Mouse (Mus musculus) MEL (cell line): ENCODE measurements around the gene Med7. TPM values are rescaled to one million over a fixed set of nuclear protein-coding genes. Genes with fewer than 3 reads are reported as not detected.

ENCODE experiments used
- DNase-seq: peaks from one replicate; pipeline ENCODE4 v3.0.0; 2011; ENCODE audit warnings: low read depth, low spot score
- H3K27ac ChIP-seq: 2 replicates; pipeline ENCODE4 v1.5.1; 2012; ENCODE audit warnings: low read depth, mild to moderate bottlenecking, control low read depth, low read length, moderate library complexity; ENCODE audit not compliant: control insufficient read depth
- H3K27me3 ChIP-seq, 2 experiments: fragments of 150-350 bp in 1 of 2; sonication (generic) in 1 of 2; 2 replicates each; pipeline ENCODE4 v1.6.1; 2012; ENCODE audit warnings: low read length in 2 of 2, mild to moderate bottlenecking in 2 of 2, improper control_type of control experiment in 1 of 2, moderate library complexity in 1 of 2; ENCODE audit not compliant: insufficient read depth in 2 of 2, control insufficient read depth in 1 of 2
- H3K36me3 ChIP-seq, 2 experiments: 2 replicates each; pipeline ENCODE4 v1.6.1; 2012 to 2014; ENCODE audit warnings: low read length in 2 of 2, improper control_type of control experiment in 1 of 2, inconsistent platforms in 1 of 2, mild to moderate bottlenecking in 1 of 2; ENCODE audit not compliant: insufficient read depth in 2 of 2, control insufficient read depth in 1 of 2
- H3K4me1 ChIP-seq, 2 experiments: fragments of 150-350 bp in 1 of 2; sonication (generic) in 1 of 2; 2 replicates each; pipeline ENCODE4 v1.6.1; 2012; ENCODE audit warnings: low read length in 2 of 2, improper control_type of control experiment in 1 of 2, mild to moderate bottlenecking in 1 of 2; ENCODE audit not compliant: insufficient read depth in 2 of 2, control insufficient read depth in 1 of 2
- H3K4me3 ChIP-seq, 2 experiments: fragments of 150-350 bp in 1 of 2; sonication (generic) in 1 of 2; 2 replicates each; pipeline ENCODE4 v1.5.1; 2012; ENCODE audit warnings: low read depth in 2 of 2, low read length in 2 of 2, mild to moderate bottlenecking in 2 of 2, moderate library complexity in 2 of 2, control low read depth in 1 of 2, improper control_type of control experiment in 1 of 2; ENCODE audit not compliant: control insufficient read depth in 1 of 2, insufficient read depth in 1 of 2
- H3K79me2 ChIP-seq: 2 replicates; pipeline ENCODE4 v1.6.1; 2012; ENCODE audit warnings: mild to moderate bottlenecking, low read length, moderate library complexity; ENCODE audit not compliant: control insufficient read depth, poor library complexity, insufficient read depth
- H3K9ac ChIP-seq: 2 replicates; pipeline ENCODE4 v1.6.1; 2012; ENCODE audit warnings: low read depth, mild to moderate bottlenecking, control low read depth, low read length, moderate library complexity; ENCODE audit not compliant: control insufficient read depth, poor library complexity, severe bottlenecking
- H3K9me3 ChIP-seq: fragments of 150-350 bp; sonication (generic); replicated peaks from 2 replicates; pipeline ENCODE4 v1.6.1; 2012; ENCODE audit warnings: mild to moderate bottlenecking, low read length, improper control_type of control experiment, moderate library complexity; ENCODE audit not compliant: insufficient read depth
- BHLHE40 ChIP-seq: IDR thresholded peaks from 2 replicates; pipeline ENCODE4 v1.6.1; 2012; ENCODE audit warnings: low read depth, mild to moderate bottlenecking, inconsistent platforms, low read length, improper control_type of control experiment, borderline replicate concordance
- CHD2 ChIP-seq: IDR thresholded peaks from 2 replicates; pipeline ENCODE4 v1.6.1; 2011; ENCODE audit warnings: low read length, improper control_type of control experiment
- CTCF ChIP-seq, 3 experiments: IDR thresholded peaks in 2 of 3; conservative IDR thresholded peaks in 1 of 3; 2 replicates each; pipeline ENCODE4 v1.5.1; 2011 to 2012; ENCODE audit warnings: low read length in 3 of 3, low read depth in 2 of 3, mild to moderate bottlenecking in 2 of 3, improper control_type of control experiment in 1 of 3, inconsistent platforms in 1 of 3, mixed read lengths in 1 of 3, moderate library complexity in 1 of 3; ENCODE audit not compliant: control insufficient read depth in 1 of 3, insufficient read depth in 1 of 3, poor library complexity in 1 of 3, severe bottlenecking in 1 of 3
- ELF1 ChIP-seq: IDR thresholded peaks from 2 replicates; pipeline ENCODE4 v1.6.1; 2014; ENCODE audit warnings: low read depth, mild to moderate bottlenecking, inconsistent platforms, low read length, improper control_type of control experiment, moderate library complexity
- EP300 ChIP-seq, 2 experiments: IDR thresholded peaks; 2 replicates each; pipeline ENCODE4 v1.6.1; 2011; ENCODE audit warnings: improper control_type of control experiment in 2 of 2, low read length in 2 of 2, low read depth in 1 of 2, mild to moderate bottlenecking in 1 of 2
- ETS1 ChIP-seq: IDR thresholded peaks from 2 replicates; pipeline ENCODE4 v1.6.1; 2012; ENCODE audit warnings: low read depth, mild to moderate bottlenecking, inconsistent platforms, low read length, improper control_type of control experiment, moderate library complexity
- GABPA ChIP-seq: IDR thresholded peaks from 2 replicates; pipeline ENCODE4 v1.6.1; 2012; ENCODE audit warnings: low read depth, mild to moderate bottlenecking, inconsistent platforms, low read length, improper control_type of control experiment, moderate library complexity
- GATA1 ChIP-seq: IDR thresholded peaks from 2 replicates; pipeline ENCODE4 v1.6.1; 2011; ENCODE audit warnings: low read depth, low read length, improper control_type of control experiment
- HCFC1 ChIP-seq: IDR thresholded peaks from 2 replicates; pipeline ENCODE4 v1.6.1; 2012; ENCODE audit warnings: low read depth, mild to moderate bottlenecking, inconsistent platforms, low read length, improper control_type of control experiment, moderate library complexity
- JUND ChIP-seq: IDR thresholded peaks from 2 replicates; pipeline ENCODE4 v1.6.1; 2011; ENCODE audit warnings: low read depth, mild to moderate bottlenecking, improper control_type of control experiment, low read length
- MAX ChIP-seq: IDR thresholded peaks from 2 replicates; pipeline ENCODE4 v1.6.1; 2011; ENCODE audit warnings: low read length, improper control_type of control experiment
- MAZ ChIP-seq: IDR thresholded peaks from 2 replicates; pipeline ENCODE4 v1.6.1; 2012; ENCODE audit warnings: low read depth, mild to moderate bottlenecking, inconsistent platforms, low read length, improper control_type of control experiment
- MYB ChIP-seq: IDR thresholded peaks from 2 replicates; pipeline ENCODE4 v1.6.1; 2011; ENCODE audit warnings: mild to moderate bottlenecking, low read depth, low read length, improper control_type of control experiment
- POLR2AphosphoS2 ChIP-seq: IDR thresholded peaks from 2 replicates; pipeline ENCODE4 v1.6.1; 2011; ENCODE audit warnings: low read length, improper control_type of control experiment
- POLR2AphosphoS5 ChIP-seq: IDR thresholded peaks from 2 replicates; pipeline ENCODE4 v1.6.1; 2012; ENCODE audit warnings: low read depth, borderline replicate concordance, mild to moderate bottlenecking, inconsistent platforms, low read length, moderate library complexity, mixed read lengths
- RAD21 ChIP-seq: IDR thresholded peaks from 2 replicates; pipeline ENCODE4 v1.6.1; 2011; ENCODE audit warnings: mild to moderate bottlenecking, low read depth, low read length, improper control_type of control experiment
- TAL1 ChIP-seq: IDR thresholded peaks from 2 replicates; pipeline ENCODE4 v1.6.1; 2012; ENCODE audit warnings: mild to moderate bottlenecking, inconsistent platforms, low read length, moderate library complexity, mixed read lengths
- TBP ChIP-seq: IDR thresholded peaks from 2 replicates; pipeline ENCODE4 v1.8.0; 2011; ENCODE audit warnings: low read depth, low read length, improper control_type of control experiment
- TCF12 ChIP-seq: IDR thresholded peaks from 2 replicates; pipeline ENCODE4 v1.6.1; 2014; ENCODE audit warnings: low read depth, mild to moderate bottlenecking, inconsistent platforms, low read length, improper control_type of control experiment, moderate library complexity
- UBTF ChIP-seq: IDR thresholded peaks from 2 replicates; pipeline ENCODE4 v1.6.1; 2012; ENCODE audit warnings: low read depth, mild to moderate bottlenecking, inconsistent platforms, low read length, improper control_type of control experiment, moderate library complexity, borderline replicate concordance; ENCODE audit not compliant: insufficient read depth
- ZC3H11A ChIP-seq: IDR thresholded peaks from 2 replicates; pipeline ENCODE4 v1.6.1; 2012; ENCODE audit warnings: low read depth, mild to moderate bottlenecking, inconsistent platforms, low read length, improper control_type of control experiment
- ZKSCAN1 ChIP-seq: IDR thresholded peaks from 2 replicates; pipeline ENCODE4 v1.6.1; 2012; ENCODE audit warnings: low read depth, mild to moderate bottlenecking, inconsistent platforms, low read length, improper control_type of control experiment, moderate library complexity
- ZMIZ1 ChIP-seq: IDR thresholded peaks from 2 replicates; pipeline ENCODE4 v1.6.1; 2012; ENCODE audit warnings: low read depth, mild to moderate bottlenecking, inconsistent platforms, low read length, improper control_type of control experiment, moderate library complexity
- ZNF384 ChIP-seq: IDR thresholded peaks from 2 replicates; pipeline ENCODE4 v1.6.1; 2012; ENCODE audit warnings: low read depth, mild to moderate bottlenecking, inconsistent platforms, low read length, improper control_type of control experiment
- polyA plus RNA-seq, 2 experiments: library from polyadenylated mRNA; stranded (reverse) in 1 of 2; unstranded in 1 of 2; fragments of >175 nt in 1 of 2; fragments of >200 nt in 1 of 2; gene quantifications; 2 replicates each; pipeline versions ENCODE4 v1.2.1 to v1.2.4; 2012; ENCODE audit warnings: low replicate concordance in 2 of 2, low read depth in 1 of 2; ENCODE audit not compliant: insufficient read length in 2 of 2, insufficient read depth in 1 of 2, missing spikeins in 1 of 2
- total RNA-seq: library from RNA; depleted of rRNA; stranded (reverse); fragments of 300-350 nt; gene quantifications from 2 replicates; pipeline ENCODE4 v1.2.3, GENCODE M21; 2012

The Med7 gene
- total and polyA plus RNA-seq, 3 experiments = 56.5 to 57.8 TPM; not detected in 1

- Histone ChIP-seq H3K27me3 (peaks cover 2 to 3% of the 10 kb centered on the region in 2 experiments; a peak in 3 of 4 replicates), H3K4me1 (no peaks in the 10 kb centered on the region), H3K9ac (no peak overlapping the region), H3K9me3 (no peaks in the 10 kb centered on the region), H3K79me2 (no peaks in the 10 kb centered on the region), H3K27ac (no peak overlapping the region), H3K36me3 (no peaks in the 10 kb centered on the region), H3K4me3 (no peak overlapping the region)
- TF ChIP-seq GABPA = no peak
- no peak for TF ChIP-seq CHD2
- no peak for TF ChIP-seq ELF1
- no peak for TF ChIP-seq ZKSCAN1
- no peak for DNase-seq
These were observed 38.8 kb upstream of the Med7 start for GRCm38 (mm10) chr11:46397900-46398299.

GRCm38 (mm10) chr11:46398473-46398872 lies 38.3 kb upstream of the Med7 start:
- H3K27me3 ChIP-seq = peaks cover 2 to 3% of the 10 kb centered on the region in 2 experiments; a peak in 3 of 4 replicates
- H3K79me2 ChIP-seq = no peaks in the 10 kb centered on the region
- DNase-seq = no peak
- no peaks in the 10 kb centered on the region for H3K36me3 ChIP-seq
- H3K4me1 ChIP-seq = no peaks in the 10 kb centered on the region
- H3K27ac ChIP-seq = no peak overlapping the region
- TF ChIP-seq TBP = no peak
- no peak for TF ChIP-seq POLR2AphosphoS5
- no peak for TF ChIP-seq ZMIZ1
- no peak for TF ChIP-seq ZNF384
- no peak for TF ChIP-seq POLR2AphosphoS2
- TF ChIP-seq GABPA = no peak
- no peak for TF ChIP-seq RAD21
- TF ChIP-seq EP300 (IDR thresholded peaks at IDR 0.05; ENCODE audit: low read depth in 1 of 2, low read length in 2 of 2) = no peak
- TF ChIP-seq MYB = no peak
- no peak for TF ChIP-seq ZKSCAN1
- TF ChIP-seq BHLHE40 = no peak
- TF ChIP-seq, all 39 proteins: peak for 0
- Histone ChIP-seq H3K9ac (no peak overlapping the region), H3K4me3 (no peak overlapping the region), H3K9me3 (no peaks in the 10 kb centered on the region)

DNA sequence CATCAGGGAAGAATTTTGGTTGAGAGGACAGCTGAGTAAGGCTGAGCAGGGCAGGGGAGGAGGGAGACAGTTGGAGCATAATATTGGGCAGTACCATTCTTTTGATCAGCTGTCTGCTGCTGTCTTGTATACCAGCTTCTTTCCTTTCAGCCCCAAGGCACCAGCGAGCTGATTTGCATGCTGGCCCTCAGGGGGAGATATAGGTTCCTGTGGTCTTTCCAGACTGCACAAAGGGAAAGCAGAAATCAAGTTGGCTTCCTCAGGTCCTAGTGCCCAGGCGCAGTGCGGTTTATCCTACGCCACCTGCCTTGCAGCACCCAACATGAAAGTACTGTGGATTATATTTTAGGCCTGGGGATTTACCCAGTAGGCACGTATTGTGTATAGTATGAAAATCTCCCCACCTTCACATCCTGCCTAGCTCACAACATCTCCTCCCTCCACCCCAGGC lies 37.8 kb upstream of the Med7 start:
- peaks cover 4 to 5% of the 10 kb centered on the region in 2 experiments; a peak in 3 of 4 replicates for H3K27me3 ChIP-seq
- TF ChIP-seq GATA1 (no peak), TAL1 (no peak), ZNF384 (no peak), JUND (no peak), ZMIZ1 (no peak), CTCF (IDR thresholded peaks at IDR 0.05 in 2 of 3, conservative IDR thresholded peaks at IDR 0.05 in 1 of 3; ENCODE audit: control insufficient read depth in 1 of 3, insufficient read depth in 1 of 3, low read depth in 2 of 3, low read length in 3 of 3, poor library complexity in 1 of 3, severe bottlenecking in 1 of 3) (no peak), POLR2AphosphoS5 (no peak), UBTF (no peak), MAZ (no peak), ETS1 (no peak), TBP (no peak), HCFC1 (no peak), MAX (no peak), TCF12 (no peak), ZC3H11A (no peak), RAD21 (no peak)
- TF ChIP-seq, all 39 proteins: peak for 0
- no peaks in the 10 kb centered on the region for H3K36me3 ChIP-seq
- no peak overlapping the region for H3K4me3 ChIP-seq
- DNase-seq = no peak
- no peaks in the 10 kb centered on the region for H3K9me3 ChIP-seq
- no peak overlapping the region for H3K27ac ChIP-seq
- no peaks in the 10 kb centered on the region for H3K79me2 ChIP-seq
- H3K4me1 ChIP-seq = no peaks in the 10 kb centered on the region
- H3K9ac ChIP-seq = no peak overlapping the region
